Mouse (Mus musculus): ENCODE measurements around the gene Gm49322. TPM values are rescaled to one million over a fixed set of nuclear protein-coding genes. Genes with fewer than 3 reads are reported as not detected.
"Not testable (repeated sequence)": the region's sequence is repeated elsewhere in the genome, so short reads cannot be mapped to it uniquely, and the experiment has no call there.

The Gm49322 gene
- polyA plus RNA-seq (2015; fragmentation: Nextera tagmentation; extraction: Ambion mirVana), result 3.2 and 4.5 TPM in 2 replicates

- H3K4me2 ChIP-seq (replicated peaks); H3K9ac ChIP-seq (replicated peaks); H3K27ac ChIP-seq (replicated peaks); ATAC-seq (replicated peaks); H3K9me3 ChIP-seq; H3K27me3 ChIP-seq; H3K4me3 ChIP-seq: not testable (repeated sequence)
- H3K4me1 ChIP-seq, result peaks cover 20% of the 10 kb centered on the region
- WGBS, result 85% methylated on average over 4 of the region's 4 CpGs
- peaks cover 34% of the 10 kb centered on the region for H3K36me3 ChIP-seq
Measured at GRCm38 (mm10) chr10:80605721-80606120, at the start of gene Gm49322. Gene Gm49322 (plus strand): TSS chr10:80606021.

GRCm38 (mm10) chr10:80557346-80557965 lies 48.4 kb upstream of the Gm49322 start:
- Histone ChIP-seq H3K36me3 (no peaks in the 10 kb centered on the region), H3K9me3 (no peaks in the 10 kb centered on the region), H3K27ac (replicated peaks) (no peak overlapping the region), H3K4me3 (no peak overlapping the region), H3K4me1 (peaks cover 42% of the 10 kb centered on the region), H3K27me3 (no peaks in the 10 kb centered on the region), H3K9ac (replicated peaks) (no peak overlapping the region), H3K4me2 (replicated peaks) (no peak overlapping the region)
- 26% methylated on average over 5 of the region's 5 CpGs for WGBS
- no peak for ATAC-seq (replicated peaks)

GRCm38 (mm10) chr10:80559431-80559830 lies 46.4 kb upstream of the Gm49322 start:
- Histone ChIP-seq H3K9ac (replicated peaks) (no peak overlapping the region), H3K27me3 (no peaks in the 10 kb centered on the region), H3K36me3 (no peaks in the 10 kb centered on the region), H3K4me3 (no peak overlapping the region), H3K4me1 (peaks cover 48% of the 10 kb centered on the region), H3K27ac (replicated peaks) (no peak overlapping the region), H3K9me3 (no peaks in the 10 kb centered on the region), H3K4me2 (replicated peaks) (no peak overlapping the region)
- no peak for ATAC-seq (replicated peaks)
- WGBS, result 80% methylated on average over 7 of the region's 7 CpGs

- no peaks in the 10 kb centered on the region for H3K9me3 ChIP-seq
- H3K4me1 ChIP-seq, result peaks cover 48% of the 10 kb centered on the region
- 2% methylated on average over 13 of the region's 13 CpGs for WGBS
- H3K9ac ChIP-seq (replicated peaks), result peak overlapping the region; percentile 84
- 0 out of 2 replicates have a peak overlapping the region, but pooled peaks have one; percentile 94 for H3K27ac ChIP-seq (replicated peaks)
- no peak for ATAC-seq (replicated peaks)
- peak overlapping the region; percentile 79 for H3K4me2 ChIP-seq (replicated peaks)
- H3K4me3 ChIP-seq, result peak overlapping the region; percentile 77
- no peaks in the 10 kb centered on the region for H3K27me3 ChIP-seq
- H3K36me3 ChIP-seq, result no peaks in the 10 kb centered on the region
Measured at GRCm38 (mm10) chr10:80560621-80561020, 45.2 kb upstream of the Gm49322 start.

- Histone ChIP-seq H3K9me3 (no peaks in the 10 kb centered on the region), H3K27ac (replicated peaks) (peak within 1 kb of the TSS; percentile 94), H3K36me3 (no peaks in the 10 kb centered on the region), H3K4me1 (peaks cover 51% of the 10 kb centered on the region), H3K4me2 (replicated peaks) (peak within 1 kb of the TSS; percentile 79), H3K27me3 (no peaks in the 10 kb centered on the region), H3K4me3 (peak within 1 kb of the TSS; percentile 77), H3K9ac (replicated peaks) (peak within 1 kb of the TSS; percentile 84)
- WGBS, result under 1% methylated on average over 72 of the region's 72 CpGs
- peak; percentile 83 for ATAC-seq (replicated peaks)
Measured at GRCm38 (mm10) chr10:80561116-80561944, 44.5 kb upstream of the Gm49322 start, which contains the start of gene Rexo1. Gene Rexo1 (minus strand): TSS chr10:80561560.

- H3K27ac ChIP-seq (replicated peaks), result peak overlapping the region; percentile 85
- H3K4me2 ChIP-seq (replicated peaks), result peak overlapping the region; percentile 35
- peak overlapping the region; percentile 19 for H3K4me3 ChIP-seq
- 8% methylated on average over 17 of the region's 17 CpGs for WGBS
- H3K9me3 ChIP-seq, result no peaks in the 10 kb centered on the region
- peak overlapping the region; percentile 20; the same call in 1 of the 2 replicates for H3K9ac ChIP-seq (replicated peaks)
- no peaks in the 10 kb centered on the region for H3K27me3 ChIP-seq
- H3K36me3 ChIP-seq, result peaks cover 5% of the 10 kb centered on the region; the same call in 1 of the 2 replicates
- peaks cover 40% of the 10 kb centered on the region for H3K4me1 ChIP-seq
- peak; percentile 58 for ATAC-seq (replicated peaks)
Measured at GRCm38 (mm10) chr10:80566375-80567092, 39.3 kb upstream of the Gm49322 start.

GRCm38 (mm10) chr10:80568876-80569275 lies 36.9 kb upstream of the Gm49322 start:
- H3K27ac ChIP-seq (replicated peaks), result no peak overlapping the region
- no peaks in the 10 kb centered on the region for H3K27me3 ChIP-seq
- H3K36me3 ChIP-seq, result peaks cover 5% of the 10 kb centered on the region; the same call in 1 of the 2 replicates
- H3K9ac ChIP-seq (replicated peaks), result no peak overlapping the region
- H3K4me1 ChIP-seq, result peaks cover 41% of the 10 kb centered on the region
- H3K4me2 ChIP-seq (replicated peaks), result no peak overlapping the region
- ATAC-seq (replicated peaks), result no peak
- H3K9me3 ChIP-seq, result no peaks in the 10 kb centered on the region
- 96% methylated on average over 29 of the region's 29 CpGs for WGBS
- H3K4me3 ChIP-seq, result no peak overlapping the region

- no peak overlapping the region for H3K4me2 ChIP-seq (replicated peaks)
- no peak overlapping the region for H3K4me3 ChIP-seq
- no peak overlapping the region for H3K9ac ChIP-seq (replicated peaks)
- peaks cover 48% of the 10 kb centered on the region for H3K4me1 ChIP-seq
- 44% methylated on average over 10 of the region's 10 CpGs for WGBS
- H3K36me3 ChIP-seq, result peaks cover 5% of the 10 kb centered on the region; the same call in 1 of the 2 replicates
- H3K27me3 ChIP-seq, result no peaks in the 10 kb centered on the region
- no peak overlapping the region for H3K27ac ChIP-seq (replicated peaks)
- ATAC-seq (replicated peaks), result no peak
- H3K9me3 ChIP-seq, result no peaks in the 10 kb centered on the region
Measured at GRCm38 (mm10) chr10:80569664-80570066, 36.2 kb upstream of the Gm49322 start.

GRCm38 (mm10) chr10:80570419-80570818 lies 35.4 kb upstream of the Gm49322 start:
- Histone ChIP-seq H3K27me3 (no peaks in the 10 kb centered on the region), H3K9ac (replicated peaks) (no peak overlapping the region), H3K9me3 (no peaks in the 10 kb centered on the region), H3K27ac (replicated peaks) (no peak overlapping the region), H3K4me3 (no peak overlapping the region), H3K36me3 (peaks cover 5% of the 10 kb centered on the region; the same call in 1 of the 2 replicates), H3K4me1 (peaks cover 56% of the 10 kb centered on the region), H3K4me2 (replicated peaks) (no peak overlapping the region)
- no peak for ATAC-seq (replicated peaks)
- 89% methylated on average over 10 of the region's 10 CpGs for WGBS

- 19% methylated on average over 30 of the region's 30 CpGs for WGBS
- peaks cover 5% of the 10 kb centered on the region; the same call in 1 of the 2 replicates for H3K36me3 ChIP-seq
- H3K27ac ChIP-seq (replicated peaks), result peak overlapping the region; percentile 42
- H3K27me3 ChIP-seq, result no peaks in the 10 kb centered on the region
- H3K9me3 ChIP-seq, result no peaks in the 10 kb centered on the region
- H3K4me1 ChIP-seq, result peaks cover 62% of the 10 kb centered on the region
- H3K4me3 ChIP-seq, result peak overlapping the region; percentile 17; the same call in 1 of the 2 replicates
- ATAC-seq (replicated peaks), result no peak
- peak overlapping the region; percentile 7 for H3K9ac ChIP-seq (replicated peaks)
- peak overlapping the region; percentile 29 for H3K4me2 ChIP-seq (replicated peaks)
Measured at GRCm38 (mm10) chr10:80570871-80571836, 34.7 kb upstream of the Gm49322 start.

GRCm38 (mm10) chr10:80572477-80572876 lies 33.3 kb upstream of the Gm49322 start:
- H3K27ac ChIP-seq (replicated peaks), result no peak overlapping the region
- peaks cover 5% of the 10 kb centered on the region; the same call in 1 of the 2 replicates for H3K36me3 ChIP-seq
- H3K4me2 ChIP-seq (replicated peaks), result no peak overlapping the region
- 86% methylated on average over 2 of the region's 2 CpGs for WGBS
- H3K27me3 ChIP-seq, result no peaks in the 10 kb centered on the region
- no peak overlapping the region for H3K9ac ChIP-seq (replicated peaks)
- no peaks in the 10 kb centered on the region for H3K9me3 ChIP-seq
- H3K4me1 ChIP-seq, result peaks cover 54% of the 10 kb centered on the region
- no peak for ATAC-seq (replicated peaks)
- H3K4me3 ChIP-seq, result no peak overlapping the region

Measured in forebrain, embryonic 15.5 days (tissue).